Mouse (Mus musculus) liver, postnatal 0 days (tissue): Measurements from ENCODE around the gene Hist1h4c. TPM values are rescaled to one million over a fixed set of nuclear protein-coding genes. Genes with fewer than 3 reads are reported as not detected.

Experiments used
- ATAC-seq: fragments of 200-750 bp; cut with Nextera tagmentation; 2 replicates; pipeline ENCODE4 v1.8.0; 2017; ENCODE audit warnings: mild to moderate bottlenecking, moderate library complexity
- DNase-seq: peaks from one replicate; pipeline ENCODE4 v3.0.0-alpha.2; 2016
- H3K27ac ChIP-seq: fragments of 300-500 bp; sonication (generic); 2 replicates; pipeline ENCODE4 v1.5.1; 2014; ENCODE audit warnings: antibody characterized with exemption, moderate library complexity, mild to moderate bottlenecking, low read depth
- H3K27me3 ChIP-seq: fragments of 300-500 bp; sonication (generic); 2 replicates; pipeline ENCODE4 v1.6.1; 2014; ENCODE audit warnings: low read length, control low read depth, mixed read lengths; ENCODE audit not compliant: insufficient read depth
- H3K36me3 ChIP-seq: fragments of 300-500 bp; sonication (generic); replicated peaks from 2 replicates; pipeline ENCODE4 v1.6.1; 2014; ENCODE audit warnings: mild to moderate bottlenecking, control low read depth, low read length, moderate library complexity, mixed read lengths; ENCODE audit not compliant: insufficient read depth
- H3K4me1 ChIP-seq: fragments of 300-500 bp; sonication (generic); 2 replicates; pipeline ENCODE4 v1.6.1; 2014; ENCODE audit warnings: antibody characterized with exemption, mild to moderate bottlenecking, control low read depth; ENCODE audit not compliant: insufficient read depth
- H3K4me2 ChIP-seq: fragments of 300-500 bp; sonication (generic); 2 replicates; pipeline ENCODE4 v1.6.1; 2014; ENCODE audit warnings: low read depth, mild to moderate bottlenecking, low read length, moderate library complexity, mixed read lengths
- H3K4me3 ChIP-seq: fragments of 300-500 bp; sonication (generic); 2 replicates; pipeline ENCODE4 v1.5.1; 2014; ENCODE audit warnings: low read depth, low read length
- H3K9ac ChIP-seq: fragments of 300-500 bp; sonication (generic); replicated peaks from 2 replicates; pipeline ENCODE4 v1.6.1; 2014; ENCODE audit warnings: mild to moderate bottlenecking, moderate library complexity
- H3K9me3 ChIP-seq: fragments of 300-500 bp; sonication (generic); 2 replicates; pipeline ENCODE4 v1.6.1; 2016; ENCODE audit warnings: mild to moderate bottlenecking, control low read depth, low read length, mixed read lengths
- CTCF ChIP-seq: sonication (generic); IDR thresholded peaks from 2 replicates; pipeline ENCODE4 v1.5.1; 2016; ENCODE audit warnings: antibody characterized with exemption, low read depth
- EP300 ChIP-seq: IDR thresholded peaks from 2 replicates; pipeline ENCODE4 v1.6.1; 2016; ENCODE audit warnings: antibody characterized with exemption, low read depth, mild to moderate bottlenecking
- WGBS: fragments of 180-500 bp; shearing (Covaris S2); extraction: QIAGEN DNeasy Blood & Tissue Kit; methylation state at CpG from one replicate; pipeline ENCODE4 v1.1.7; 2014; ENCODE audit not compliant: insufficient replicate concordance; 5-methylcytosine and 5-hydroxymethylcytosine counted together
- polyA plus RNA-seq: library from polyadenylated mRNA; unstranded; fragments of >200 nt; fragmentation: Nextera tagmentation; extraction: Ambion mirVana; gene quantifications from 2 replicates; pipeline ENCODE4 v1.2.1, GENCODE M21; 2015

Hist1h4c gene
- polyA plus RNA-seq, 1 experiment from 2014 or later: 6.2 TPM

DNA sequence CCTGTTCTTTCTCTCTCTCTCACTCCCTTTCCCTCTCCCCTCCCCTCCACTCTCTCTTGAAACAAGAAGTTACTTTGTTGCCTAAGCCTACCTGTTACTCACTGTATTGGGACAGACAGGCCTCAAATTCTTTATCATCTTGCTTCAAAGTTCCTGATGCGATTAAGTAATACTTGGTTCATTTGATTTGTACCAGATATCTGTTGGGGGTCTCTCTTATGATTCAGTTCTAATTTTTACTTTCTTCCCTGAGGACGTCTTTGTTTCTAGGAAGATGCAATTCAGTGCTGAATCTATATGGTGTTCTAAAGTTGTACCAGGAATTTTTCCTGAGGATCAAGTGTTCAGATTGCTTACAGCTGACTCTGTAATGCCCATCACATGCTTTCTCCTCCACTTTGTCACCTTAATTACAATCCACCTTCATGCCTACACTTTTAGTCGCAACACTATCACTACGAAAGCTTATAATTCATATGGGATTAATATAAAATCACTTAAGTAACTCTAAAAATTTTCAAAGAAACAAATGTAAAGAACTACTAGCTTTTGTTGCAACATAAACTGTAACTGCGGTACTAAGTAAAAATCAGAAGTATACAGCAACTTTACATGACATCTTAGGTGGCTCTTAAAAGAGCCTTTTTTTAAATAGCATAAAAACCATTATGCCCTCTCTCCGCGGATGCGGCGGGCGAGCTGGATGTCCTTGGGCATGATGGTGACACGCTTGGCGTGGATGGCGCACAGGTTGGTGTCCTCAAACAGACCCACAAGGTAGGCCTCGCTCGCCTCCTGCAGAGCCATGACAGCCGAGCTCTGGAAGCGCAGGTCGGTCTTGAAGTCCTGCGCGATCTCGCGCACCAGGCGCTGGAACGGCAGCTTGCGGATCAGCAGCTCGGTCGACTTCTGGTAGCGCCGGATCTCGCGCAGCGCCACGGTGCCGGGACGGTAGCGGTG lies 46.4 kb upstream of the Hist1h4c start:
- WGBS: 3% methylated on average over 13 of the region's 36 CpGs
- peak overlapping the region; percentile 51 for H3K4me3 ChIP-seq
- H3K9ac ChIP-seq: peak overlapping the region; percentile 53

DNA sequence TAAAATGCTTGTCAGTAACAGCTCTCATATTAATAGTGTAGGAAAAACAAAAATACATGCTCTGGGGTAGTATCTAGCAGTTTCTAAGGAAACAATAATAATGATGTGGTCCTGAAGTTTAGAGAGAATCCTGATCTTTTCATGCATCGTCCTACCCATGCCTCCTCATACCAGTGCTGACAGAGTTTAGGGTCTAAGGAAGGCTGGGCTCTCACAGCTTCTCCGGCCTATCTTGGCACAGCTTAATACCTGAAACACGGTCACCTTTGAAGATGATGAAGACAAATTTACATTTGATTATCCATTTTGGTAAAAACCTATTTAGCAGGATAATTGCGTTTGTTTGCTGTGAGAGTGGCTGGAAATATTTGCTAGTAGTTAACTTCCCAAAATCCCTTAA lies 45.7 kb upstream of the Hist1h4c start:
- Histone ChIP-seq H3K27me3 (no peaks in the 10 kb centered on the region), H3K9me3 (no peaks in the 10 kb centered on the region), H3K4me3 (peak overlapping the region; percentile 51), H3K36me3 (no peaks in the 10 kb centered on the region), H3K4me1 (peaks cover 10% of the 10 kb centered on the region), H3K9ac (peak overlapping the region; percentile 53), H3K4me2 (peak overlapping the region; percentile 65), H3K27ac (peak overlapping the region; percentile 99)
- no peak for DNase-seq
- no peak for ATAC-seq
- WGBS: 56% methylated on average over 4 of the region's 4 CpGs
- TF ChIP-seq EP300: no peak
- TF ChIP-seq CTCF: no peak

More for the DNA sequence above, 46.4 kb upstream of the Hist1h4c start:
- no peaks in the 10 kb centered on the region for H3K27me3 ChIP-seq
- H3K4me2 ChIP-seq: peak overlapping the region; percentile 65
- H3K36me3 ChIP-seq: no peaks in the 10 kb centered on the region
- H3K9me3 ChIP-seq: no peaks in the 10 kb centered on the region
- peak; percentile 10; the same call in 1 of the 2 replicates for TF ChIP-seq EP300
- TF ChIP-seq CTCF: no peak
- ATAC-seq (no peak), DNase-seq (no peak)
- H3K4me1 ChIP-seq: peaks cover 10% of the 10 kb centered on the region
- peak overlapping the region; percentile 99 for H3K27ac ChIP-seq

DNA sequence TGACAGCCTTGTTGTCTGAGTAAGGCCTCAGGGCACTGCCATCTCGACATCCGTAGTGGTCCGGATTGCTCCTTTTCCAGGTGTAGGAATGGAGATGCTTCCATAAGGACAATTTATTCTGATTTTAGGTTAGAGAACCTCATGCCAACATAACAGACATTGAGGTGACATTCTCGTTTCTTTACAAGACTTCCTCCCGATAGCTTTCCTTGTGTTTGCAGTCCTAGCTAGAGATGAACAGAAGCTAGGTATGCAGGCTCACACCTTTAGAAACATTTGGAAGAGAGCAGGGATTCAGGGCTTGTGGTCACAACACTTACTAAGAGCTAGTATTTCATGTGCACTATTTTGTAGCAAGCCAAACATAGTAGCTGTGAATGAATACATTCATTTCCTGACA lies 45.0 kb upstream of the Hist1h4c start:
- Histone ChIP-seq H3K9me3 (no peaks in the 10 kb centered on the region), H3K36me3 (no peaks in the 10 kb centered on the region), H3K27ac (peak overlapping the region; percentile 66), H3K27me3 (no peaks in the 10 kb centered on the region), H3K4me1 (peaks cover 5% of the 10 kb centered on the region), H3K9ac (no peak overlapping the region), H3K4me2 (peak overlapping the region; percentile 46; the same call in 1 of the 2 replicates), H3K4me3 (peak overlapping the region; percentile 13; the same call in 1 of the 2 replicates)
- DNase-seq (no peak), ATAC-seq (no peak)
- TF ChIP-seq EP300 (no peak), CTCF (no peak)
- WGBS: 85% methylated on average over 5 of the region's 5 CpGs

DNA sequence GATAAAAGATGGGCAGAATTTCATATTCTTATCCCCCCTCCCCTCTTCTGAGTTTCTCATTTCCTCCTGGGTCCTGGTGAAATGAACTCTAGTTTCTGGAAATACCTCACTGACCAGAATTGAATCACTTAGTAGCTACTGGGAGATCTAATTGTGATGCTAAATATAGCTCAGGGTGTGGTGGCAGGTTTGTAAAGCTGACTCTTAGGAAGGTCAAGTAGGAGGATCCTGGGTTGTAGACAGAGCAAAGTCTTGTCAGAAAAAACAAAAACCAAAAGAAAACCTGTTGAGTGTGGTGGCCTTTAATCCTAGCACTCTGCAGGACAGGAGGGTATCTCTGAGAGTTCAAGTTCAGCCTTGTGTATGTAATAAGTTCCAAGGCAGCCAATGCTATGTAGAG lies 43.8 kb upstream of the Hist1h4c start:
- Histone ChIP-seq H3K4me3 (peak overlapping the region; percentile 1; the same call in 1 of the 2 replicates), H3K36me3 (no peaks in the 10 kb centered on the region), H3K9me3 (no peaks in the 10 kb centered on the region), H3K27me3 (no peaks in the 10 kb centered on the region), H3K27ac (peak overlapping the region; percentile 36), H3K9ac (no peak overlapping the region; the same call in 1 of the 2 replicates), H3K4me1 (peaks cover 5% of the 10 kb centered on the region; the same call in 1 of the 2 replicates), H3K4me2 (peak overlapping the region; percentile 52)
- DNase-seq (no peak), ATAC-seq (no peak)
- TF ChIP-seq EP300 (no peak), CTCF (no peak)

DNA sequence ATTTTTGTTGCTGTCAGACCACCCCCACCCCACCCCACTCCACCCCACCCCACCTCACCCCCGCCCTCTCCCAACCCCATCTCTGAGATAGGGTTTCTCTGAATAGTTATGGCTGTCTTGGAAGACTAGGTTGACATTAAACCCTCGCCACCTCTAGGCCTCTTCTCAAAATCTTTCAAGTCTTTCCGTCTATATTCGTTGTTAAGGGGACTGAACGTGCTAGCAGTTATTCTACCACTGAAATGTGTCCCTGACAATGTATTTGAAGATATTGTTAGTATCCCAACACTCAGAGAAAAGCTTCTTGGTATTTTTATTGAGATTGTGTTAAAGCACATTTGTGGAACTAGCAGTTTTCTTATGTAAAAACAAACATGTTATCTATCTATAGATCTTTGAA lies 42.7 kb upstream of the Hist1h4c start:
- H3K27me3 ChIP-seq: no peaks in the 10 kb centered on the region
- no peaks in the 10 kb centered on the region for H3K9me3 ChIP-seq
- 49% methylated on average over 5 of the region's 5 CpGs for WGBS
- H3K4me3 ChIP-seq: peak overlapping the region; percentile 72
- H3K36me3 ChIP-seq: no peaks in the 10 kb centered on the region
- peaks cover 5% of the 10 kb centered on the region; the same call in 1 of the 2 replicates for H3K4me1 ChIP-seq
- DNase-seq (no peak), ATAC-seq (no peak)
- peak overlapping the region; percentile 86 for H3K4me2 ChIP-seq
- TF ChIP-seq EP300: no peak
- TF ChIP-seq CTCF: no peak
- peak overlapping the region; percentile 99 for H3K9ac ChIP-seq
- H3K27ac ChIP-seq: peak overlapping the region; percentile 100

DNA sequence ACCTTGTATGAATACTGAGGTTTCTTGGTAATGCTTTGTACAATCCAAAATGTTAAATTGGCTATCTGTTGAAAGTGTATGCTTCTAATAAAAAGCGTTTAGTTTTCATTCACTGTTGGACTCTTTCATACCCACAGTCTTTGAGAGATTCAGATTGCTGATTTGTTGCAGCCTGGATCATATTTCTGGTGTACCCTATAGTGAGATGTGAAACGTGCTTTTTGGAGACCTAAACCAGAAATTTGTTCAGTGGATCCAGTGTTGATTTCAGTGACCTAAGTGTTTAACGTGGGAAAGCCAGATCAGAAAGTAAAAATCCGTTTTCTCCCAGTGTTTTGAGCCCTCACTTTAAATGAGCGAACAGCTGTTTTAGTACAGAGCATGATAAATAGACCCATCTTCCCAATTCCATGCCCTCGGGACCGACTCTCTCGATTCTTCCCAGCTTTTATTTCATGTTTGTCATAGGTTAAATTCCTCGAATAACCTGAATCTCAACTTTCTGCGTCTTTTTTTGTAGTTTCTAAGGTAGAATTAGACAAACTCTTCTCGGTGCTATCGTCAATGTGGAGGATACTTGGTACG lies 42.1 kb upstream of the Hist1h4c start:
- no peaks in the 10 kb centered on the region for H3K36me3 ChIP-seq
- DNase-seq: no peak
- 26% methylated on average over 13 of the region's 13 CpGs for WGBS
- ATAC-seq: peak; percentile 2
- H3K4me1 ChIP-seq: peaks cover 5% of the 10 kb centered on the region; the same call in 1 of the 2 replicates
- TF ChIP-seq EP300 (no peak), CTCF (no peak)
- H3K4me3 ChIP-seq: peak overlapping the region; percentile 72
- peak overlapping the region; percentile 99 for H3K9ac ChIP-seq
- no peaks in the 10 kb centered on the region for H3K27me3 ChIP-seq
- peak overlapping the region; percentile 100 for H3K27ac ChIP-seq
- H3K9me3 ChIP-seq: no peaks in the 10 kb centered on the region
- peak overlapping the region; percentile 86 for H3K4me2 ChIP-seq
